Mouse (Mus musculus) small intestine, adult 2 months (tissue): ENCODE measurements around the gene Nav2. TPM values are rescaled to one million over a fixed set of nuclear protein-coding genes. Genes with fewer than 3 reads are reported as not detected.

Experiments
- H3K27ac ChIP-seq: fragments of 200-500 bp; 2 replicates; pipeline ENCODE4 v1.5.1; 2012; ENCODE audit warnings: low read depth, low read length, control low read depth, inconsistent platforms; ENCODE audit not compliant: insufficient read depth
- H3K27me3 ChIP-seq: fragments of 200-500 bp; 2 replicates; pipeline ENCODE4 v1.6.1; 2012; ENCODE audit warnings: mild to moderate bottlenecking, moderate library complexity, low read length, inconsistent platforms; ENCODE audit not compliant: control insufficient read depth, insufficient read depth
- H3K36me3 ChIP-seq: fragments of 200-500 bp; 2 replicates; pipeline ENCODE4 v1.6.1; 2012; ENCODE audit warnings: mild to moderate bottlenecking, low read length, control low read depth, inconsistent platforms; ENCODE audit not compliant: control insufficient read depth, insufficient read depth
- H3K4me1 ChIP-seq: fragments of 200-500 bp; 2 replicates; pipeline ENCODE4 v1.6.1; 2012; ENCODE audit warnings: low read length, inconsistent platforms, mixed read lengths; ENCODE audit not compliant: control insufficient read depth, insufficient read depth, insufficient read length
- H3K4me3 ChIP-seq: fragments of 200-500 bp; 2 replicates; pipeline ENCODE4 v1.5.1; 2012; ENCODE audit warnings: low read depth, mild to moderate bottlenecking, control low read depth, inconsistent platforms, low read length, moderate library complexity
- CTCF ChIP-seq: fragments of 200-500 bp; IDR thresholded peaks from 2 replicates; pipeline ENCODE4 v1.5.1; 2012; ENCODE audit warnings: low read depth, mild to moderate bottlenecking, control low read depth, inconsistent platforms, low read length, moderate library complexity, mixed read lengths; ENCODE audit not compliant: insufficient replicate concordance, insufficient read length; ENCODE audit errors: extremely low read depth
- POLR2A ChIP-seq: fragments of 200-500 bp; IDR thresholded peaks from 2 replicates; pipeline ENCODE4 v1.6.1; 2012; ENCODE audit warnings: low read depth, mild to moderate bottlenecking, control low read depth, inconsistent platforms, low read length, moderate library complexity
- WGBS: fragments of 180-500 bp; shearing (Covaris S2); methylation state at CpG from one replicate; pipeline ENCODE4 v1.1.7; 2018; 5-methylcytosine and 5-hydroxymethylcytosine counted together
- polyA plus RNA-seq: library from polyadenylated mRNA; depleted of rRNA; stranded (reverse); fragments of >200 nt; gene quantifications from 2 replicates; pipeline ENCODE4 v1.2.3, GENCODE M21; 2012

Nav2 gene
- polyA plus RNA-seq, 1 experiment: 8.5 TPM

DNA sequence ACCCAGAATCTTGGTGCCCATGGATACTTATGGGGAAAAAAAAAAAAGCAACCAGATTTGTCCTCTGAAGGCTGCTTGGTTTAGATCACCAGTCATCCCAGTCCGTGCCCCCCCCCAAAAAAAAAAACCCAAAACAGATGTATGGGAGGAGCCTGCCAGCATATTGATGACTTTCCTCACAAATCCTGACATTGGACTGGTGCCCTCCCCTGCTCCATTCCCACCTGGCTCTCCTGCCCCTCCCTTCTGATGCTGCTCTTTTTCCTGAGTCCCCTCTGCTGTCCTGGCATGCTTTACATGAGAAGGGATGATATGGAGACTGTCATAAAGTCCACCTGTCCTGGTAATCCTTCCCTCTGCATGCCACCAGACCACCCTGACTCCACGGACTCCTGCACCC lies 107.6 kb downstream of the Nav2 start:
- H3K4me1 ChIP-seq: no peaks in the 10 kb centered on the region
- WGBS: 54% methylated on average over 2 of the region's 2 CpGs
- TF ChIP-seq CTCF (no peak), POLR2A (no peak)
- no peaks in the 10 kb centered on the region for H3K27me3 ChIP-seq
- H3K36me3 ChIP-seq: no peaks in the 10 kb centered on the region
- no peak overlapping the region for H3K27ac ChIP-seq
- no peak overlapping the region for H3K4me3 ChIP-seq

DNA sequence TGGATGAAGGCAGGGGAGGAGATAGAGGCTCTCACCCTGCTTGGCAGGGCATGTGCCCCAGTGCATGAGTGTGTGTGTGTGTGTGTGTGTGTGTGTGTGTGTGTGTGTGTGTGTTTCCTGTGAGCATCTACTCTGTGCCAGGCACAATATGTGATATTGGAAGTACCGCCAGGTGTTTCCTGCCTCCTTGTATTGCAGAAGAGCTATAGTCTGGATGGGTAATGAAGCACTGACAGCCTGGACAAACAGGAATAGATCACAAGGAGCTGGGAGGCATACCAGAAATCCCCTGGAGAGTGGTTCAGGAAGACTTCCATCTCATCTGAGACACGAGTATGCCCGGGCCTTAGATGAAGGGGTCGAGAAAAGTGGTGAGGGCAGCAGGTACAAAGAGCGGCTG lies 109.3 kb downstream of the Nav2 start:
- no peak for TF ChIP-seq CTCF
- TF ChIP-seq POLR2A: no peak
- 78% methylated on average over 5 of the region's 5 CpGs for WGBS
- H3K4me3 ChIP-seq: no peak overlapping the region
- no peaks in the 10 kb centered on the region for H3K27me3 ChIP-seq
- H3K4me1 ChIP-seq: no peaks in the 10 kb centered on the region
- H3K27ac ChIP-seq: no peak overlapping the region
- H3K36me3 ChIP-seq: no peaks in the 10 kb centered on the region

DNA sequence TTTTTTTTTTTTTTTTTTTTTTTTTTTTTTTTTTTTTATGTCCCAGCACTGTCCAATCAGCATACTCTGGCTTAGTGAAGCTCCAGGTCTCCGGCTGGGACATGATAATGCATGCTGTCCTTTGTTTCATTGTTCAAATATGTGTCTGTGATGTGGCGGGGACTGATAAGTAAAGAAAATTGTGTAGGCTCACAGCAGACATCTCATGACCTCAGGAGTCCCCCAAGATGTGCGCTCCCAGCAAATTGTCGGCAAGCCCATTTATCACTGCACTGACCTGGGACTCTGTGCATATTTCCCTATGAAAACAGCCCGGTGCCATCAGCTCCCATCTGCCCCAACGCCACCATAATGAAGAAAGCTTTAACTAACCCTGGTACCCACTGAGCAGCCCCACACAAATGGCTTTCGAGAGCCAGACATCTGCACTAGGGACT lies 110.0 kb downstream of the Nav2 start:
- no peaks in the 10 kb centered on the region for H3K27me3 ChIP-seq
- no peak for TF ChIP-seq POLR2A
- TF ChIP-seq CTCF: no peak
- WGBS: 56% methylated on average over 7 of the region's 7 CpGs
- no peak overlapping the region for H3K4me3 ChIP-seq
- no peak overlapping the region for H3K27ac ChIP-seq
- no peaks in the 10 kb centered on the region for H3K36me3 ChIP-seq
- no peaks in the 10 kb centered on the region for H3K4me1 ChIP-seq

DNA sequence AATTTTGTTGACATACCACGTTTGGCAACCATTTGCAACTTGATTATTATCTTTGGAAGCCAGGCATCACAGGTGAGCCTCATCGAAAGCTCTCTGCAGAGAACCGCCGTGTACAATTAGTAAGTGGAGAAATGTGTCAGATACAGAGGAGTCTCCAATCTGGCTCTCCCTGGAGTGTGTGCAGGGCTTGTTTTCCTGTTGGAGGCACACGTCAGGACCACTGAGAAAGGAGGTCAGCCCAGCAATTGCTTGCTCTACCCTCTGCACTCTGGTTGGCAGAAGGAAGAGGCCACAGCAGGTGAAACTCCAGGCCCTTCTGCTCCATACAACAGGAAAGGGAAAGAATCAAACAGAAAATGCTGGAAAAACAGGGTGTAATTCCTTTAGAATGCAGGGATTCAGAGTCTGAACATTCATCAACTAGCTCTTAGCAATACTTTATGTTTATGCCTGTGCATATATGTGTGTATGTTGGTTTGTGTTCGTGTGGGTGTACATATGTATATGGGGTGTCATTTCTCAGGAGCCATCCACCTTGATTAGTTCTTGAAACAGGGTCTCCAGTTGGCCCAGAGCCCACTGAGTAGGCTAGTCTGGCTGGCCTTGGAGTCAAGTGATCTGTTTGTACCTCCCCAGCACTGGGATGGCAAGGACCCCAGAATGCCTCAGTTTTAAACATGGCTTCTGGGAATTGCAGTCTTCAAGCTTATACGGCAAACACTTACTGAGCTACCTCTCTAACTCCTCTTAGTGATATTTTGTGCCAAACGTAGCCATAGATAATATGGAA lies 116.7 kb downstream of the Nav2 start:
- TF ChIP-seq CTCF (no peak), POLR2A (no peak)
- H3K27me3 ChIP-seq: no peaks in the 10 kb centered on the region
- 58% methylated on average over 8 of the region's 8 CpGs for WGBS
- no peak overlapping the region for H3K27ac ChIP-seq
- no peak overlapping the region for H3K4me3 ChIP-seq
- H3K36me3 ChIP-seq: no peaks in the 10 kb centered on the region
- no peaks in the 10 kb centered on the region for H3K4me1 ChIP-seq

DNA sequence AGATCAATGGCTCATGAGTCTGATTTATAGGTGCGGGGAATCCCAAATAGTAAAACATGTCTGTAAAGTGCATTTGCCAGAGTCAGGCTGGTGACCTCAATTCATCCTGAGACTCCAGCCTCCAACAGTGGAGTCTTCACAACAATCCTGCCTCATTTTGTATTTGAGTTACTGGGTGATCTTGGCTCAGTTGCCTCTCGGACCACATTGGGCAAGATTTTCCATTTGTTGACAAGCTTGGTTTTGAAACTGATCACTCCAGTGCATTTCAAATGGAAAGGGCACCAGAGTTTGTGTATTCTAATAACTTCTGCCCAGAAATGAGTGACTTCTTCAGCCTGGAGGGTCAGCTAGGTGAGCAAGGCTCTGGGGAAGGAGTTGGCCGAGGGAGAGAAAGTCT lies 117.5 kb downstream of the Nav2 start:
- Histone ChIP-seq H3K36me3 (no peaks in the 10 kb centered on the region), H3K27ac (no peak overlapping the region), H3K27me3 (no peaks in the 10 kb centered on the region), H3K4me3 (no peak overlapping the region), H3K4me1 (no peaks in the 10 kb centered on the region)
- no peak for TF ChIP-seq POLR2A
- no peak for TF ChIP-seq CTCF
- WGBS: 80% methylated on average over 3 of the region's 3 CpGs

DNA sequence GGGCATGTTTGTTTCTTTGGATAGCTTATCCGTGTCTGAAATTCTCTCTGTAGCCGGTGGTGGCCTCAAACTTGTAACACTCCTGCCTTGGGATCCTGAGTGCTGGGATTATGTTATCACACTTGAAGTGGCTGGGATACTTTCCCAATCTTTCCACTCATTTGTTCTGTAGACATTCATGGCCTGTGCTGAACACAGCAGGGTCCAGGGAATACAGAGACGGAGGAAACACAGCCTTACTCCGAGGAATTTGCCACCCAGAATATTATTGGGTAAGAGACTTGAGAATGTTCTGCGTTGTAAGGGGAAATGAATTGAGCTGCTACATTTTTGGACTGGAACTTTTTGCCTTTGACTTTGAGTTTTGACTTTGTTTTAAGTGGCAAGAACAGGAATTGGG lies 118.0 kb downstream of the Nav2 start:
- no peak overlapping the region for H3K4me3 ChIP-seq
- 60% methylated on average over 5 of the region's 5 CpGs for WGBS
- no peaks in the 10 kb centered on the region for H3K27me3 ChIP-seq
- H3K36me3 ChIP-seq: no peaks in the 10 kb centered on the region
- H3K27ac ChIP-seq: no peak overlapping the region
- H3K4me1 ChIP-seq: no peaks in the 10 kb centered on the region
- TF ChIP-seq CTCF (no peak), POLR2A (no peak)

DNA sequence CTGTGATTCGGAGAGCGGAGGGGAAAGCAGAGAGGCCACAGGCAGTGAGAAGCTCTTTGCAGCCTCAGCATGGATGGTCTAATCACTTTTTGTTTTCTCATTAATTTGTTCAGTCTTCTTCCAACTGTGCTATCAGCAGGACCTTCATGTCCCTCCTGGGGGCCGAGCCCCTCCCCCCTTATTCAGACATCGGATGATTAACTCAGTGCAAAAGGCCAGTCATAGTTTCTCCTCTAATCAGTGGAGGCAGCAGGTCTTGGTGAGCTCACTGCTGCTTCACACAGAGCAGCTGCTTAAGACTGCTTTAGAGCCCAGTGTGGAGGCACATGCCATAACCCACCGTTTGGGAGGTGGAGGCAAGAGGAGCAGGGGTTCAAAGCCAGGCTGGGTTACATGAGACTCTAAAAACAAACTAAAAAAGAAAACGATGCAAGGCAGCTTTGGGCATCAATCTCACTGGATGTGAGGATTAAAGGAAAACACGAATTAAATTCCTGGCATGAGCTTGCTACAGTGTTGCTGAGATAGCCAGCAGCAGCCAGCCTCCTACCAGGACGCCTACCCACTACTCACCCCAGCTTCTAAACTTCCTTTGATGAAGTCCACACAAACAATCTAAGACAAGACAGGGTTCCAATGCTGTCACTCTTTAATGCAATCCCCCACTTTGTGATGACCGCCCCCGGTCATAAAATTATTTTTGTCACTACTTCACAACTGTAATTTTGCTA lies 120.9 kb downstream of the Nav2 start:
- Histone ChIP-seq H3K4me1 (no peaks in the 10 kb centered on the region), H3K27me3 (no peaks in the 10 kb centered on the region), H3K4me3 (no peak overlapping the region), H3K27ac (no peak overlapping the region), H3K36me3 (no peaks in the 10 kb centered on the region)
- no peak for TF ChIP-seq CTCF
- no peak for TF ChIP-seq POLR2A
- WGBS: 51% methylated on average over 10 of the region's 10 CpGs
